Mouse (Mus musculus): ENCODE data around the gene Prok2. TPM values are rescaled to one million over a fixed set of nuclear protein-coding genes. Genes with fewer than 3 reads are reported as not detected.

The Prok2 gene
- polyA plus RNA-seq, 1 experiment: not detected

DNA sequence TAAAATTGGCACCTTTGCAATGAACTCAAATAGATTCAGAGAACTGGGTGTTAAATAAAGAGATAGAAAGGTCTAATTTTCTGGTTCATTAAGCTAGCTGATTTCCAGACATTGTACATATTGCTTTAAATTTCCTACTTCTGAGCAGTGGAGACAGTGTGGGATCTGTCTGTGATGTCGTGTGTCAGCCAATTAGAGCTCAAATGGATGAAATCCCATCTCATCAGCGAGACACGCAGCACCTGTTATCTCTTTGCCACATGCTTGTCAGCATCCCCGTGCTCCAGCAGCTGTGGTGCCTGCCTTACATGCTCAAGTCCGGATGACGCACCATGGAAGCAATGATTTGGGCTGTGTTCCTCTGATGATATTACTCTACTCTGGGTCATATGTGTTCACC is 25.1 kb upstream of the Prok2 start:
- DNase-seq: no peak
- 92% methylated on average over 6 of the region's 6 CpGs for WGBS
- Histone ChIP-seq H3K36me3 (ENCODE audit: control insufficient read depth, insufficient read depth, low read length) (no peaks in the 10 kb centered on the region), H3K27me3 (ENCODE audit: control insufficient read depth, insufficient read depth, low read length) (no peaks in the 10 kb centered on the region), H3K4me3 (ENCODE audit: control insufficient read depth, insufficient read depth, low read length) (no peak overlapping the region), H3K27ac (ENCODE audit: control insufficient read depth, insufficient read depth, low read length) (no peak overlapping the region), H3K4me1 (replicated peaks; ENCODE audit: control insufficient read depth, insufficient read depth, low read length) (no peaks in the 10 kb centered on the region)
- TF ChIP-seq CTCF (IDR thresholded peaks at IDR 0.05; ENCODE audit: borderline replicate concordance, control insufficient read depth, extremely low read depth, insufficient read depth, low read length, poor library complexity) (no peak), POLR2A (IDR thresholded peaks at IDR 0.05; ENCODE audit: control insufficient read depth, extremely low read depth, insufficient read depth, low read length, poor library complexity) (no peak)

- TF ChIP-seq CTCF (IDR thresholded peaks at IDR 0.05; ENCODE audit: borderline replicate concordance, control insufficient read depth, extremely low read depth, insufficient read depth, low read length, poor library complexity): no peak
- TF ChIP-seq POLR2A (IDR thresholded peaks at IDR 0.05; ENCODE audit: control insufficient read depth, extremely low read depth, insufficient read depth, low read length, poor library complexity): no peak
- H3K36me3 ChIP-seq (ENCODE audit: control insufficient read depth, insufficient read depth, low read length): no peaks in the 10 kb centered on the region
- no peaks in the 10 kb centered on the region for H3K4me1 ChIP-seq (replicated peaks; ENCODE audit: control insufficient read depth, insufficient read depth, low read length)
- 89% methylated on average over 5 of the region's 5 CpGs for WGBS
- DNase-seq: no peak
- H3K4me3 ChIP-seq (ENCODE audit: control insufficient read depth, insufficient read depth, low read length): no peak overlapping the region
- H3K27ac ChIP-seq (ENCODE audit: control insufficient read depth, insufficient read depth, low read length): no peak overlapping the region
- no peaks in the 10 kb centered on the region for H3K27me3 ChIP-seq (ENCODE audit: control insufficient read depth, insufficient read depth, low read length)
These were observed 20.1 kb upstream of the Prok2 start for GRCm38 (mm10) chr6:99746275-99746674.

- DNase-seq: no peak
- no peak overlapping the region for H3K27ac ChIP-seq (ENCODE audit: control insufficient read depth, insufficient read depth, low read length)
- no peaks in the 10 kb centered on the region; the same call in 1 of the 2 replicates for H3K4me1 ChIP-seq (replicated peaks; ENCODE audit: control insufficient read depth, insufficient read depth, low read length)
- TF ChIP-seq CTCF (IDR thresholded peaks at IDR 0.05; ENCODE audit: borderline replicate concordance, control insufficient read depth, extremely low read depth, insufficient read depth, low read length, poor library complexity): no peak
- TF ChIP-seq POLR2A (IDR thresholded peaks at IDR 0.05; ENCODE audit: control insufficient read depth, extremely low read depth, insufficient read depth, low read length, poor library complexity): no peak
- H3K27me3 ChIP-seq (ENCODE audit: control insufficient read depth, insufficient read depth, low read length): no peaks in the 10 kb centered on the region
- H3K4me3 ChIP-seq (ENCODE audit: control insufficient read depth, insufficient read depth, low read length): no peak overlapping the region
- no peaks in the 10 kb centered on the region for H3K36me3 ChIP-seq (ENCODE audit: control insufficient read depth, insufficient read depth, low read length)
- 83% methylated on average over 3 of the region's 3 CpGs for WGBS
These were observed 16.7 kb upstream of the Prok2 start for GRCm38 (mm10) chr6:99742866-99743265.

- TF ChIP-seq POLR2A (IDR thresholded peaks at IDR 0.05; ENCODE audit: control insufficient read depth, extremely low read depth, insufficient read depth, low read length, poor library complexity) (no peak), CTCF (IDR thresholded peaks at IDR 0.05; ENCODE audit: borderline replicate concordance, control insufficient read depth, extremely low read depth, insufficient read depth, low read length, poor library complexity) (no peak)
- H3K36me3 ChIP-seq (ENCODE audit: control insufficient read depth, insufficient read depth, low read length): no peaks in the 10 kb centered on the region
- H3K4me3 ChIP-seq (ENCODE audit: control insufficient read depth, insufficient read depth, low read length): no peak overlapping the region
- WGBS: 94% methylated on average over 5 of the region's 5 CpGs
- no peak overlapping the region for H3K27ac ChIP-seq (ENCODE audit: control insufficient read depth, insufficient read depth, low read length)
- no peaks in the 10 kb centered on the region for H3K27me3 ChIP-seq (ENCODE audit: control insufficient read depth, insufficient read depth, low read length)
- no peak for DNase-seq
- no peaks in the 10 kb centered on the region; the same call in 1 of the 2 replicates for H3K4me1 ChIP-seq (replicated peaks; ENCODE audit: control insufficient read depth, insufficient read depth, low read length)
These were observed 8.5 kb upstream of the Prok2 start for GRCm38 (mm10) chr6:99734666-99735065.

DNA sequence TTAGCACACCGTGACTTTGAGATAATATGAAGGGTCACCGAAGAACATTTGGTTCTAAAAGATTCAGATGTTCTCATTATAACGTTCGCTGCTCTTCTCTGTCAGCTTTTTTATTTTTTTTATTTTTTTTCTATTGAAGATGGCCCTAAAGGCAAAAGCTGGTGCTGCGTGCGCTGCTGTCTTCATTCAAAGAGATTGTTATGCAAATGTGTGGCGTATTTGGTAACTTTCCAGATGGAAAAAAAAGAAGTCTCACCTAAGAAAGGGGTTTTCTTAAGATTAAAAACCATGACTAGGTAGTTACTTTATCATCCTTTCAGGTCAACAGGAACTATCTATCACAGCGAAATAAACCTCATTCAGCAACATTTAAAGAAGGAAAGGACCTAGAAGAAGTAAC is 6.5 kb upstream of the Prok2 start:
- DNase-seq: no peak
- WGBS: 93% methylated on average over 8 of the region's 8 CpGs
- TF ChIP-seq POLR2A (IDR thresholded peaks at IDR 0.05; ENCODE audit: control insufficient read depth, extremely low read depth, insufficient read depth, low read length, poor library complexity) (no peak), CTCF (IDR thresholded peaks at IDR 0.05; ENCODE audit: borderline replicate concordance, control insufficient read depth, extremely low read depth, insufficient read depth, low read length, poor library complexity) (no peak)
- no peaks in the 10 kb centered on the region for H3K4me1 ChIP-seq (replicated peaks; ENCODE audit: control insufficient read depth, insufficient read depth, low read length)
- no peaks in the 10 kb centered on the region for H3K27me3 ChIP-seq (ENCODE audit: control insufficient read depth, insufficient read depth, low read length)
- H3K4me3 ChIP-seq (ENCODE audit: control insufficient read depth, insufficient read depth, low read length): no peak overlapping the region
- H3K27ac ChIP-seq (ENCODE audit: control insufficient read depth, insufficient read depth, low read length): no peak overlapping the region
- H3K36me3 ChIP-seq (ENCODE audit: control insufficient read depth, insufficient read depth, low read length): no peaks in the 10 kb centered on the region

DNA sequence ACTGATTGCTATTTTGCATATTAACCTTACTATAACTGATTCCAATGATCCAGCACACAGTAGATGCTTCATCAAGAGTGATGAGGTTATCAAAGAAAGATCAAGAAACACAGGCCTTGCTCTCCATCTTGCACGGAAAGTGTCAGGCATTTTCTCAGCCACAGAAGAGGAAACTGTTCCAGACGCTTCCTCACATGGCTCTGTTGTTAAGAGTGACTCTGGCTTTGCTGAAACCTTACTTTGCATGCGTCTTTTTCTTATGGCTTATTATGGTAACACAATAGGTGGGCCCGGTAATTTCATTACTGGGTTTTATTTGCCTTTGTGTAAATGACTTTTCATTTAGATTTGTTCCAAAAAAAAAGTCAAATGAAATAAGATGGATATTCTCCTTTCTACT is 5.7 kb upstream of the Prok2 start:
- TF ChIP-seq CTCF (IDR thresholded peaks at IDR 0.05; ENCODE audit: borderline replicate concordance, control insufficient read depth, extremely low read depth, insufficient read depth, low read length, poor library complexity) (no peak), POLR2A (IDR thresholded peaks at IDR 0.05; ENCODE audit: control insufficient read depth, extremely low read depth, insufficient read depth, low read length, poor library complexity) (no peak)
- no peaks in the 10 kb centered on the region for H3K36me3 ChIP-seq (ENCODE audit: control insufficient read depth, insufficient read depth, low read length)
- H3K4me1 ChIP-seq (replicated peaks; ENCODE audit: control insufficient read depth, insufficient read depth, low read length): no peaks in the 10 kb centered on the region
- no peak overlapping the region for H3K4me3 ChIP-seq (ENCODE audit: control insufficient read depth, insufficient read depth, low read length)
- H3K27me3 ChIP-seq (ENCODE audit: control insufficient read depth, insufficient read depth, low read length): no peaks in the 10 kb centered on the region
- WGBS: 69% methylated on average over 4 of the region's 4 CpGs
- H3K27ac ChIP-seq (ENCODE audit: control insufficient read depth, insufficient read depth, low read length): no peak overlapping the region
- no peak for DNase-seq

GRCm38 (mm10) chr6:99729853-99730252 is 3.7 kb upstream of the Prok2 start:
- Histone ChIP-seq H3K4me3 (ENCODE audit: control insufficient read depth, insufficient read depth, low read length) (no peak overlapping the region), H3K27ac (ENCODE audit: control insufficient read depth, insufficient read depth, low read length) (no peak overlapping the region), H3K36me3 (ENCODE audit: control insufficient read depth, insufficient read depth, low read length) (no peaks in the 10 kb centered on the region), H3K27me3 (ENCODE audit: control insufficient read depth, insufficient read depth, low read length) (peaks cover 6% of the 10 kb centered on the region; the same call in 1 of the 2 replicates), H3K4me1 (replicated peaks; ENCODE audit: control insufficient read depth, insufficient read depth, low read length) (no peaks in the 10 kb centered on the region)
- DNase-seq: no peak
- no peak for TF ChIP-seq POLR2A (IDR thresholded peaks at IDR 0.05; ENCODE audit: control insufficient read depth, extremely low read depth, insufficient read depth, low read length, poor library complexity)
- TF ChIP-seq CTCF (IDR thresholded peaks at IDR 0.05; ENCODE audit: borderline replicate concordance, control insufficient read depth, extremely low read depth, insufficient read depth, low read length, poor library complexity): no peak
- 78% methylated on average over 4 of the region's 4 CpGs for WGBS

Measured in thymus, adult 2 months (tissue).